Mouse (Mus musculus) left cerebral cortex, adult 2 months (tissue): ENCODE measurements around the gene Psmc3ip. TPM values are rescaled to one million over a fixed set of nuclear protein-coding genes. Genes with fewer than 3 reads are reported as not detected.

Experiments
- DNase-seq, 2 experiments: peaks; one replicate each; pipeline ENCODE4 v3.0.0; 2021 to 2022; ENCODE audit warnings: low spot score in 2 of 2, mixed read lengths in 1 of 2; ENCODE audit errors: extremely low spot score in 1 of 2
- H3K27ac ChIP-seq: fragments of 200-600 bp; 2 replicates; pipeline ENCODE4 v1.8.1; 2022
- H3K4me3 ChIP-seq: fragments of 200-600 bp; 2 replicates; pipeline ENCODE4 v1.8.1; 2022
- CTCF ChIP-seq: fragments of 200-600 bp; IDR thresholded peaks from 2 replicates; pipeline ENCODE4 v1.8.1; 2022; ENCODE audit warnings: antibody characterized with exemption, mild to moderate bottlenecking, moderate library complexity
- intact Hi-C: fragments of 180-260 bp; cut with DNase I; formaldehyde crosslinking; loops from one replicate; pipeline ENCODE4 v1.15.1; 2025
- total RNA-seq, 2 experiments: library from RNA; stranded (reverse); gene quantifications; 2 replicates each; pipeline ENCODE4 v1.2.3; 2021

Gene Psmc3ip
- total RNA-seq, 2 experiments from 2014 or later, result 2.7 to 3.1 TPM

- DNase-seq, result peak; percentile 93 to 95
- Histone ChIP-seq H3K4me3 (peak within 1 kb of the TSS; percentile 87), H3K27ac (peak within 1 kb of the TSS; percentile 89)
- no peak for TF ChIP-seq CTCF
- intact Hi-C loops, result no loop called here
Observed at GRCm38 (mm10) chr11:101069391-101070188, 25.6 kb downstream of the Psmc3ip start, which contains the start of gene Naglu. Naglu (plus strand) TSS chr11:101070012.

- peak; percentile 77 to 80 for DNase-seq
- TF ChIP-seq CTCF, result peak; percentile 96
- Histone ChIP-seq H3K4me3 (peak overlapping the region; percentile 31; the same call in 1 of the 2 replicates), H3K27ac (no peak overlapping the region)
- intact Hi-C loops, result loop anchor here (1.0 to 2.0 kb wide), 2 partner anchors 83 to 174 kb away; no protein-coding TSS in a partner anchor
Observed at GRCm38 (mm10) chr11:101066549-101067412, 28.5 kb downstream of the Psmc3ip start.

GRCm38 (mm10) chr11:101065002-101065401 is 30.2 kb downstream of the Psmc3ip start:
- no peak for TF ChIP-seq CTCF
- DNase-seq, result no peak
- H3K4me3 ChIP-seq, result no peak overlapping the region
- no peak overlapping the region; the same call in 1 of the 2 replicates for H3K27ac ChIP-seq
- intact Hi-C loops, result no loop called here

GRCm38 (mm10) chr11:101064462-101064861 is 30.8 kb downstream of the Psmc3ip start:
- intact Hi-C loops, result no loop called here
- Histone ChIP-seq H3K27ac (no peak overlapping the region; the same call in none of the 2 replicates), H3K4me3 (no peak overlapping the region)
- no peak for TF ChIP-seq CTCF
- no peak for DNase-seq

DNA sequence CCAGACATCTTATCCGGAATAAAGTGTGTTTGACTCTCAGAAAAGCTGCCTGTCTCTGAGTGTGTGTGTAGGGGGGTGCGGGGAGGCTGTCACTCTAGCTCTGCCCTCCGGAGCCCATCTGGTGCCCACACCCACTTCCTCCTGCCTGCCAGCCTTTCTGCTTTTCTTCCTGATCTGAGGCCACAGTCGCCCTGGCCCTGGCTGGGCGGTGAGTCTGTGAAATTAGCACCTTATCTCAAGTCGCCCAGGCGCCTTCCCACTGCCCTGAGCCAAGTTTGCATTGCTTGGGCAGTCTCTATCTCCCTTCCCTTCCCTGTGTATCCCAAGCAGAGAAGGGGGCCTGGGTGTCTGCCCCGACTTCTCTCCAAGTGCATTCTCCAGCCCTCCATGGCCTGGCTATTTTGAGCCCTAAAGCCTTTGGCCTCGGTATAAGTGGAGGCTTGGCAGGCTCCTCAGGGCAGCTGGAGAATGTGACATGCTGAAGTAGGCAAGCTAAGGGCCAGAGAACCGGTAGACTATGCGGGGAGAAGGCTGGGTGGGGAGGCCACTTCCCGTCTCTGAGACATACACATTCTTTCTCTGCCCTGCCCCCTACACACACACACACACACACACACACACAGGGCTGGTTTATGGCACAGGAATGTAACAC is 31.4 kb downstream of the Psmc3ip start:
- intact Hi-C loops, result no loop called here
- H3K27ac ChIP-seq, result peak overlapping the region; percentile 80
- no peak for TF ChIP-seq CTCF
- no peak overlapping the region for H3K4me3 ChIP-seq
- DNase-seq, result no peak

GRCm38 (mm10) chr11:101062971-101063675 is 32.1 kb downstream of the Psmc3ip start:
- no peak for TF ChIP-seq CTCF
- no peak for DNase-seq
- peak overlapping the region; percentile 80 for H3K27ac ChIP-seq

DNA sequence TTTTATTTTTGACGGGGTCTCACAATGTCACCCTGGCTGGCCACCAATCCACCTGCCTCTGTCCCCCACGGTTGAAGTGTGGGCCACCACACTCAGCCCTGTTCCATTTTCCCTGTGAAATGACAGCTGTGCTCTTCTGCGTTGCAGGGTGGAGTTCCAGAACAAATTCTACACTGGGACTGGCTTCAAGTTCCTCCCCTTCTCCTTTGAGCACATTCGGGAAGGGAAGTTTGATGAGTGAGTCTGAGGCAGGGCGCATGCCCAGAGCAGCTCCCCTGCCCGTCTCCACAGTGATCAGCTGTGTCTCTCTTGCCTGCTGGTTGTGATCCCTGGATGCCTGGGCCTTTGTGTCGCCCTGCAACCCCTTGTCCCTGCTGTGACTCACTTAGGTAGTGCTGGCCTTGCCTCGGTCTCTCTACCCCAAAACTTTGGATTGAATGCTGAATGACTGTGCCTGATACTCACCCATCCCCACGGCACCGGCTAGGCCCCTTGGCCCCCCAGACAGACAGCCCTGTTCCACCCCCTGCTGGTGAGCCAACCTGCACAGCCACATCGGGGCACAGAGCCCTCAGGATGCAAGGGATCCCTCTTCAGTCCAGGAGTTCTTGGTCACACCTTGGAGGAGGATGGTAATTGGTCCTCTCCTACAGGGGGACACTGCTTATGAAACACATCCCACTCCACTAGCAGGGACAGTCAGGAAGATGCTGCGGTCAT is 32.9 kb downstream of the Psmc3ip start:
- DNase-seq, result no peak
- intact Hi-C loops, result no loop called here

More at GRCm38 (mm10) chr11:101062971-101063675, 32.1 kb downstream of the Psmc3ip start:
- H3K4me3 ChIP-seq, result no peak overlapping the region
- intact Hi-C loops, result no loop called here

GRCm38 (mm10) chr11:101061049-101061448 is 34.2 kb downstream of the Psmc3ip start:
- Histone ChIP-seq H3K27ac (peak overlapping the region; percentile 60), H3K4me3 (no peak overlapping the region)
- no peak for TF ChIP-seq CTCF
- DNase-seq, result no peak
- intact Hi-C loops, result no loop called here

More for the DNA sequence above, 32.9 kb downstream of the Psmc3ip start:
- TF ChIP-seq CTCF, result no peak; the same call in 1 of the 2 replicates
- Histone ChIP-seq H3K4me3 (no peak overlapping the region), H3K27ac (peak overlapping the region; percentile 80)

- intact Hi-C loops, result no loop called here
- no peak overlapping the region for H3K4me3 ChIP-seq
- DNase-seq, result peak; percentile 57 to 69
- no peak for TF ChIP-seq CTCF
- H3K27ac ChIP-seq, result peak overlapping the region; percentile 60
Observed at GRCm38 (mm10) chr11:101060126-101060525, 35.1 kb downstream of the Psmc3ip start.

- H3K27ac ChIP-seq, result peak overlapping the region; percentile 60
- intact Hi-C loops, result no loop called here
- no peak overlapping the region for H3K4me3 ChIP-seq
- no peak for TF ChIP-seq CTCF
- no peak for DNase-seq
Observed at GRCm38 (mm10) chr11:101059473-101059872, 35.8 kb downstream of the Psmc3ip start.
